Mouse (Mus musculus) kidney, adult 8-10 months (tissue): ENCODE results near the gene Glis3.

Source experiments
- DNase-seq, 2 experiments: peaks; one replicate each; pipeline ENCODE4 v3.0.0; 2022

Glis3 gene

GRCm38 (mm10) chr19:28580499-28580898 is 99.4 kb downstream of the Glis3 start:
- no peak for DNase-seq

- DNase-seq: no peak
Observed at GRCm38 (mm10) chr19:28579724-28580375, 100.0 kb downstream of the Glis3 start.

GRCm38 (mm10) chr19:28577023-28577422 is 102.9 kb downstream of the Glis3 start:
- DNase-seq: no peak

- no peak for DNase-seq
Observed at GRCm38 (mm10) chr19:28576619-28577018, 103.3 kb downstream of the Glis3 start.

- DNase-seq: no peak
Observed at GRCm38 (mm10) chr19:28573641-28574040, 106.2 kb downstream of the Glis3 start.

- peak; percentile 63 to 72 for DNase-seq
Observed at GRCm38 (mm10) chr19:28569856-28570255, 110.0 kb downstream of the Glis3 start.

GRCm38 (mm10) chr19:28567100-28567499 is 112.8 kb downstream of the Glis3 start:
- no peak for DNase-seq

- no peak for DNase-seq
Observed at GRCm38 (mm10) chr19:28566554-28566953, 113.3 kb downstream of the Glis3 start.

GRCm38 (mm10) chr19:28561697-28562002 is 118.2 kb downstream of the Glis3 start:
- no peak for DNase-seq

GRCm38 (mm10) chr19:28560801-28561696 is 118.8 kb downstream of the Glis3 start:
- peak; percentile 53 to 67 for DNase-seq

- peak; percentile 79 to 92 for DNase-seq
Observed at GRCm38 (mm10) chr19:28559836-28560235, 120.0 kb downstream of the Glis3 start.

GRCm38 (mm10) chr19:28559400-28559799 is 120.5 kb downstream of the Glis3 start:
- no peak for DNase-seq

GRCm38 (mm10) chr19:28558661-28559060 is 121.2 kb downstream of the Glis3 start:
- DNase-seq: peak; percentile 70 to 73

- DNase-seq: no peak
Observed at GRCm38 (mm10) chr19:28557559-28558328, 122.1 kb downstream of the Glis3 start.

- DNase-seq: no peak
Observed at GRCm38 (mm10) chr19:28555181-28555929, 124.5 kb downstream of the Glis3 start.

- peak in 1 of 2 experiments; percentile 42 for DNase-seq
Observed at GRCm38 (mm10) chr19:28550611-28551010, 129.3 kb downstream of the Glis3 start.

- DNase-seq: peak in 1 of 2 experiments; percentile 54
Observed at GRCm38 (mm10) chr19:28546933-28547332, 132.9 kb downstream of the Glis3 start.

- DNase-seq: no peak
Observed at GRCm38 (mm10) chr19:28545493-28545892, 134.4 kb downstream of the Glis3 start.

- DNase-seq: no peak
Observed at GRCm38 (mm10) chr19:28538813-28539212, 141.1 kb downstream of the Glis3 start.

- no peak for DNase-seq
Observed at GRCm38 (mm10) chr19:28534964-28535363, 144.9 kb downstream of the Glis3 start.

GRCm38 (mm10) chr19:28533576-28533975 is 146.3 kb downstream of the Glis3 start:
- peak in 1 of 2 experiments; percentile 50 for DNase-seq

GRCm38 (mm10) chr19:28531750-28532149 is 148.1 kb downstream of the Glis3 start:
- no peak for DNase-seq

GRCm38 (mm10) chr19:28530846-28531245 is 149.0 kb downstream of the Glis3 start:
- DNase-seq: no peak
